Mouse (Mus musculus): ENCODE results near the gene Sar1a. TPM values are rescaled to one million over a fixed set of nuclear protein-coding genes. Genes with fewer than 3 reads are reported as not detected.
A peak's percentile ranks its signal among the peaks of the same experiment; 100 is the strongest.

Gene Sar1a
- 185 and 218 TPM in 2 replicates for polyA plus RNA-seq (2014; fragmentation: Nextera tagmentation; extraction: Ambion mirVana)

DNA sequence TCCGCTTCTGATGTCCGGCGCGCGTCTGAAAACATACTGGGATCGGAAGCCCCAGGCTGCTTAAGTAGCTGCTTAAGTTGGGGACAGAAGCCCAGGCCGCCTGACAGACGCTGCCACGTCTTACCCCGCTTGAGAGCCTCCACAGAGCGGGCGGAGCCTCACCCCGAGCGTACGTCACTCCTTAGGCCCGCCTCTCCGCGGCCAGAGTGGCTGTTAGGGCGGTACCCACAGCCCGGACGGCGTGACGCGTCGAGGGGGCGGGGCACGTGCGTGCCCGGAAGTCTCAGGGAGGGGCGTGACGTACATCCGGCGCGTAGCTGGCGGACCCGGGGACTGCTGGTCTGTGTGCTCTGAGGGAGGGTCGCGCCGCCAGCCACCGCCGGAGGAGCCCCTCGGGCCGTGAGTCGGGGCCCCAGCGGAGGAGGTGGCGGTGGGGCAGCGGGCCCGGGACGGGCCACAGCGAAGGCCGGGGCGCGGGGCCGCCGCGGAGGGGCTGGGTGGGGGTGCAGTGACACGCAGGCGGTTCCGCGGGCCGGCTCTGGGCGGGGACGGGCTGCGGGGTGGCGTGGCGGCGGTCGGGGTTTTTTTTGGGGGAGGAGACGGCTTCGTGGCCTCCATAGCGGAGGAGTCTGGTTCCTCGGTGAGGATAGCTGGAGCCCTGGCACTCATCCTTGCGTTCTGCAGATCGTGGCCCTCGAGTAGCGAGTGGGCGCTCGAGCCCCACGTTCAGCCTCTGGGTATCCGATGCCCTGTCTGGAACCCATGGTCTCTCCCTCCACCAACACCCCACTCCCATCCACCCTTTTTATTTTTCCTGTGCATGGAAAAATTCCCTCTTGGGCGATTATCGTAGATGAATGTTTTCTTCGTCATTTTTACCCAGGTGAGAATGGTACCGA is at the start of gene Sar1a:
Gene Sar1a, plus strand, starts transcription at position 285 of the 899 bp plus-strand sequence.
- WGBS, result under 1% methylated on average over 73 of the region's 84 CpGs

DNA sequence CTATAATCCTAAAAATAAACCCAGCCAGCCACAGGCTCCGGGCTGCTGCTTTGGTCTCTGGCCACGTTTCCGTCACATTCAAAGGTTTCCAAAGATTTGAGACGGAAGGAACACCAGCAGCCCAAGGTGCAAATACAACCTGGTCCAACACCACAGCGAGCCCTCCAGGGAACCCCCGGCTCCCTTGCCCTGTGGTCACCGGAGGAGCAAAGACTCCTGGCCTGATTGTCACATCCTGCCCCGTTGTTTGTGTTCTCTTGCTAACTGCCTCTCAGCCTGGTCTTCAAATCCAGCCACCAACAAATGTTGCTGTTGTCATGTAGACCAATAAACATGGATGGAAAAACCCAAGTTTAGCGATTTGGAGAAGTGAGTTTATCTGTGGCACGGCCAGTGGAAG is 47.7 kb upstream of the Sar1a start:
- H3K4me2 ChIP-seq (ENCODE audit: low read depth, low read length), result no peak overlapping the region
- 80% methylated on average over 10 of the region's 10 CpGs for WGBS

More for the DNA sequence above, at the start of gene Sar1a:
- peaks cover 11% of the 10 kb centered on the region for H3K4me1 ChIP-seq (ENCODE audit: control insufficient read depth, insufficient read depth, low read length)
- peak within 1 kb of the TSS; percentile 94 for H3K9ac ChIP-seq (replicated peaks; ENCODE audit: low read depth, low read length)
- H3K4me2 ChIP-seq (ENCODE audit: low read depth, low read length), result peak within 1 kb of the TSS; percentile 92
- peak; percentile 99 for ATAC-seq (ENCODE audit: low read depth)
- peak within 1 kb of the TSS; percentile 82 for H3K27ac ChIP-seq (ENCODE audit: low read depth, low read length)
- peaks cover 4% of the 10 kb centered on the region for H3K36me3 ChIP-seq (ENCODE audit: control insufficient read depth, insufficient read depth, low read length)
- H3K9me3 ChIP-seq (ENCODE audit: control insufficient read depth, low read length), result no peaks in the 10 kb centered on the region
- H3K4me3 ChIP-seq (ENCODE audit: low read depth, low read length), result peak within 1 kb of the TSS; percentile 96
- H3K27me3 ChIP-seq (ENCODE audit: control insufficient read depth, insufficient read depth, low read length), result no peaks in the 10 kb centered on the region

GRCm38 (mm10) chr10:61637055-61637454 is 43.0 kb upstream of the Sar1a start:
- no peaks in the 10 kb centered on the region for H3K9me3 ChIP-seq (ENCODE audit: control insufficient read depth, low read length)
- no peak overlapping the region for H3K4me2 ChIP-seq (ENCODE audit: low read depth, low read length)
- H3K27ac ChIP-seq (ENCODE audit: low read depth, low read length), result no peak overlapping the region
- no peak for ATAC-seq (ENCODE audit: low read depth)
- no peaks in the 10 kb centered on the region for H3K27me3 ChIP-seq (ENCODE audit: control insufficient read depth, insufficient read depth, low read length)
- no peak overlapping the region for H3K4me3 ChIP-seq (ENCODE audit: low read depth, low read length)
- no peaks in the 10 kb centered on the region for H3K36me3 ChIP-seq (ENCODE audit: control insufficient read depth, insufficient read depth, low read length)
- H3K4me1 ChIP-seq (ENCODE audit: control insufficient read depth, insufficient read depth, low read length), result no peaks in the 10 kb centered on the region
- 80% methylated on average over 7 of the region's 7 CpGs for WGBS
- H3K9ac ChIP-seq (replicated peaks; ENCODE audit: low read depth, low read length), result no peak overlapping the region

More for the DNA sequence above, 47.7 kb upstream of the Sar1a start:
- H3K4me1 ChIP-seq (ENCODE audit: control insufficient read depth, insufficient read depth, low read length), result no peaks in the 10 kb centered on the region
- H3K9me3 ChIP-seq (ENCODE audit: control insufficient read depth, low read length), result no peaks in the 10 kb centered on the region
- H3K36me3 ChIP-seq (ENCODE audit: control insufficient read depth, insufficient read depth, low read length), result no peaks in the 10 kb centered on the region
- no peak for ATAC-seq (ENCODE audit: low read depth)
- H3K4me3 ChIP-seq (ENCODE audit: low read depth, low read length), result no peak overlapping the region
- H3K9ac ChIP-seq (replicated peaks; ENCODE audit: low read depth, low read length), result no peak overlapping the region
- H3K27ac ChIP-seq (ENCODE audit: low read depth, low read length), result no peak overlapping the region
- H3K27me3 ChIP-seq (ENCODE audit: control insufficient read depth, insufficient read depth, low read length), result no peaks in the 10 kb centered on the region

DNA sequence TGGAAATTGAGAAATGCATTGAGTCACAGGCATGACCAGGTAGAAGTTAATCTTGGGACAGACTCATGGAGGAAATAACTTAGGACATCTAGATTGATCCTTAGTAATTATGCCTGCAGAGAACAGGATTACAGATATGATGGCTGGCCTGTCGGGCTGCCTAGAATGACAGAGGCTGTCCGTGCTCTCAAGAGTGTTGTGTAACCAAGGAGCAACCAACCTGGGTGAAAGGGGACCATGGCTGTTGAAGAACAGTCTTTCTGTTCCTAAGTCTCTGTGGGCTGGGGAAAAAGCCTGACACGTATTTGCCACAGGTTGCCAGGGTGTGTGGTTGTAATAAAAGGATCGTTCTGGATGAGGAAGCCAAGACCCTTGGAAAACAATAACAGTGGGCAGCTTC is 39.7 kb upstream of the Sar1a start:
- no peaks in the 10 kb centered on the region for H3K27me3 ChIP-seq (ENCODE audit: control insufficient read depth, insufficient read depth, low read length)
- H3K9ac ChIP-seq (replicated peaks; ENCODE audit: low read depth, low read length), result no peak overlapping the region
- H3K9me3 ChIP-seq (ENCODE audit: control insufficient read depth, low read length), result no peaks in the 10 kb centered on the region
- 73% methylated on average over 4 of the region's 4 CpGs for WGBS
- no peaks in the 10 kb centered on the region for H3K36me3 ChIP-seq (ENCODE audit: control insufficient read depth, insufficient read depth, low read length)
- no peak for ATAC-seq (ENCODE audit: low read depth)
- no peak overlapping the region for H3K4me2 ChIP-seq (ENCODE audit: low read depth, low read length)
- H3K27ac ChIP-seq (ENCODE audit: low read depth, low read length), result no peak overlapping the region
- H3K4me1 ChIP-seq (ENCODE audit: control insufficient read depth, insufficient read depth, low read length), result no peaks in the 10 kb centered on the region
- no peak overlapping the region for H3K4me3 ChIP-seq (ENCODE audit: low read depth, low read length)

- ATAC-seq (ENCODE audit: low read depth), result no peak
- WGBS, result 66% methylated on average over 7 of the region's 7 CpGs
- H3K27me3 ChIP-seq (ENCODE audit: control insufficient read depth, insufficient read depth, low read length), result no peaks in the 10 kb centered on the region
These were observed 33.5 kb upstream of the Sar1a start for GRCm38 (mm10) chr10:61646557-61646956.

GRCm38 (mm10) chr10:61647790-61648736 is 32.0 kb upstream of the Sar1a start, which contains the start of gene Ppa1:
Gene Ppa1, plus strand, starts transcription at chr10:61648552.
- peak within 1 kb of the TSS; percentile 86 for H3K9ac ChIP-seq (replicated peaks; ENCODE audit: low read depth, low read length)
- peak within 1 kb of the TSS; percentile 92 for H3K4me2 ChIP-seq (ENCODE audit: low read depth, low read length)
- H3K4me3 ChIP-seq (ENCODE audit: low read depth, low read length), result peak within 1 kb of the TSS; percentile 84
- H3K9me3 ChIP-seq (ENCODE audit: control insufficient read depth, low read length), result no peaks in the 10 kb centered on the region
- no peaks in the 10 kb centered on the region for H3K27me3 ChIP-seq (ENCODE audit: control insufficient read depth, insufficient read depth, low read length)
- peak within 1 kb of the TSS; percentile 78 for H3K27ac ChIP-seq (ENCODE audit: low read depth, low read length)
- ATAC-seq (ENCODE audit: low read depth), result peak; percentile 98
- no peaks in the 10 kb centered on the region for H3K36me3 ChIP-seq (ENCODE audit: control insufficient read depth, insufficient read depth, low read length)
- peaks cover 8% of the 10 kb centered on the region for H3K4me1 ChIP-seq (ENCODE audit: control insufficient read depth, insufficient read depth, low read length)
- 4% methylated on average over 41 of the region's 50 CpGs for WGBS

More at GRCm38 (mm10) chr10:61646557-61646956, 33.5 kb upstream of the Sar1a start:
- no peak overlapping the region for H3K9ac ChIP-seq (replicated peaks; ENCODE audit: low read depth, low read length)
- no peaks in the 10 kb centered on the region for H3K36me3 ChIP-seq (ENCODE audit: control insufficient read depth, insufficient read depth, low read length)
- H3K4me3 ChIP-seq (ENCODE audit: low read depth, low read length), result no peak overlapping the region
- no peaks in the 10 kb centered on the region for H3K9me3 ChIP-seq (ENCODE audit: control insufficient read depth, low read length)
- H3K27ac ChIP-seq (ENCODE audit: low read depth, low read length), result no peak overlapping the region
- no peak overlapping the region for H3K4me2 ChIP-seq (ENCODE audit: low read depth, low read length)
- H3K4me1 ChIP-seq (ENCODE audit: control insufficient read depth, insufficient read depth, low read length), result peaks cover 8% of the 10 kb centered on the region

- peak overlapping the region; percentile 92 for H3K4me2 ChIP-seq (ENCODE audit: low read depth, low read length)
- H3K4me3 ChIP-seq (ENCODE audit: low read depth, low read length), result peak overlapping the region; percentile 84
- no peaks in the 10 kb centered on the region for H3K9me3 ChIP-seq (ENCODE audit: control insufficient read depth, low read length)
- 1% methylated on average over 47 of the region's 49 CpGs for WGBS
- H3K9ac ChIP-seq (replicated peaks; ENCODE audit: low read depth, low read length), result peak overlapping the region; percentile 86
- ATAC-seq (ENCODE audit: low read depth), result peak; percentile 69
- H3K4me1 ChIP-seq (ENCODE audit: control insufficient read depth, insufficient read depth, low read length), result peaks cover 8% of the 10 kb centered on the region
- peak overlapping the region; percentile 78 for H3K27ac ChIP-seq (ENCODE audit: low read depth, low read length)
- no peaks in the 10 kb centered on the region; the same call in 1 of the 2 replicates for H3K36me3 ChIP-seq (ENCODE audit: control insufficient read depth, insufficient read depth, low read length)
- no peaks in the 10 kb centered on the region for H3K27me3 ChIP-seq (ENCODE audit: control insufficient read depth, insufficient read depth, low read length)
These were observed 31.1 kb upstream of the Sar1a start for GRCm38 (mm10) chr10:61648737-61649645.

- Histone ChIP-seq H3K4me1 (ENCODE audit: control insufficient read depth, insufficient read depth, low read length) (peaks cover 7% of the 10 kb centered on the region), H3K4me3 (ENCODE audit: low read depth, low read length) (no peak overlapping the region), H3K9ac (replicated peaks; ENCODE audit: low read depth, low read length) (no peak overlapping the region), H3K27me3 (ENCODE audit: control insufficient read depth, insufficient read depth, low read length) (no peaks in the 10 kb centered on the region), H3K36me3 (ENCODE audit: control insufficient read depth, insufficient read depth, low read length) (no peaks in the 10 kb centered on the region; the same call in 1 of the 2 replicates), H3K27ac (ENCODE audit: low read depth, low read length) (no peak overlapping the region), H3K4me2 (ENCODE audit: low read depth, low read length) (no peak overlapping the region), H3K9me3 (ENCODE audit: control insufficient read depth, low read length) (no peaks in the 10 kb centered on the region)
- 91% methylated on average over 4 of the region's 4 CpGs for WGBS
- no peak for ATAC-seq (ENCODE audit: low read depth)
These were observed 26.0 kb upstream of the Sar1a start for GRCm38 (mm10) chr10:61654105-61654504.

All from neural tube, embryonic 14.5 days (tissue).